8 mouse cellular contexts compared by ENCODE assay signal in genomic region chr1:118498311-118498710, GRCm38 (mm10).
DNase-seq lines count a peak whose midpoint lies in the region; ATAC-seq and TF ChIP-seq lines count a peak whose summit lies in the region.

No protein-coding gene starts in this region.

- peak; percentile 92 for TF ChIP-seq CTCF in hindbrain, postnatal 0 days (IDR thresholded peaks at IDR 0.05; ENCODE audit: low read depth)

- peaks cover 55% of the 10 kb centered on the region for H3K36me3 ChIP-seq in hindbrain, postnatal 0 days (ENCODE audit: insufficient read depth, low read length)

- no peaks in the 10 kb centered on the region for H3K9me3 ChIP-seq in hindbrain, postnatal 0 days (ENCODE audit: low read length)

- ATAC-seq in hindbrain, postnatal 0 days: peak; percentile 73
- ATAC-seq in megakaryocyte, adult 5-6 weeks (ENCODE audit: poor library complexity, severe bottlenecking): peak; percentile 98

- no peak overlapping the region for H3K4me3 ChIP-seq in hindbrain, postnatal 0 days (ENCODE audit: low read length)

- no peaks in the 10 kb centered on the region for H3K4me1 ChIP-seq in hindbrain, postnatal 0 days (ENCODE audit: insufficient read depth, low read length)

- no peak overlapping the region for H3K27ac ChIP-seq in hindbrain, postnatal 0 days

- no peak overlapping the region for H3K9ac ChIP-seq in hindbrain, postnatal 0 days (replicated peaks; ENCODE audit: low read length)

- WGBS in hindbrain, postnatal 0 days: 65% methylated on average over 5 of the region's 5 CpGs

- DNase-seq in ZHBTc4 (ENCODE audit: low read depth, low spot score): peak; percentile 86
- peak; percentile 80 to 86 for DNase-seq in cerebellum, postnatal 36 days
- peak; percentile 78 to 89 for DNase-seq in frontal cortex, postnatal 36 days (ENCODE audit: low spot score in 2 of 2)
- DNase-seq in hindbrain, postnatal 0 days (ENCODE audit: low spot score): peak; percentile 82
- DNase-seq in left cerebral cortex, adult 11 months (ENCODE audit: low spot score): peak; percentile 44
- peak; percentile 78 to 86 for DNase-seq in right cerebral cortex, postnatal 10 days (ENCODE audit: low spot score in 2 of 2)
- peak; percentile 82 for DNase-seq in urinary bladder, postnatal 14 days (ENCODE audit: low spot score)

- no peak overlapping the region for H3K4me2 ChIP-seq in hindbrain, postnatal 0 days (ENCODE audit: low read depth, low read length)

- H3K27me3 ChIP-seq in hindbrain, postnatal 0 days (ENCODE audit: insufficient read depth, low read length): no peaks in the 10 kb centered on the region
